Mouse (Mus musculus) lung, adult 18-20 months (tissue): ENCODE data around the gene Rassf4.

ENCODE experiments used
- DNase-seq, 2 experiments: peaks; one replicate each; pipeline ENCODE4 v3.0.0; 2022; ENCODE audit warnings: mixed read lengths in 2 of 2

Gene Rassf4

GRCm38 (mm10) chr6:116671031-116671430, 2.7 kb downstream of the Rassf4 start:
- DNase-seq, result no peak

- DNase-seq, result no peak
Measured at GRCm38 (mm10) chr6:116670144-116670543, 3.6 kb downstream of the Rassf4 start.

GRCm38 (mm10) chr6:116668682-116669470, 4.9 kb downstream of the Rassf4 start:
- peak in 1 of 2 experiments; percentile 36 for DNase-seq

GRCm38 (mm10) chr6:116667382-116667781, 6.4 kb downstream of the Rassf4 start:
- no peak for DNase-seq

DNA sequence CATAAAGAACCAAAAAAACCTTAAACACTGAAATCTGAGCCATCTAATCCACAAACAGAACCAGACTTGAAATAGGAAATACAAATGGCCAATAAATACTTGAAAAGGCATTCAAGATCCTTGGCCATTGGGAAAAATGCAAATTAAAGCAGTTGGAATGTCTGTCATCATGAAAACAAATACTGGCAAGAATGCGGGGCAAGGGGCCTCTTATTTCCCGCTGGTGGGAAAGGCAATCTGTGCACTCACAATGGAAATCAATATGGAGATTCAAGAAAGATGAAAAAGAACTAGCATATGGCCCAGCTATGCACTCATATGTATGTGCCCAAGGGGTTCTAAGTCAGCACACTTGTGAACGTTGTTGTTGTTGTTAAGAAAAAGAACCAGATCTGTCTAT, 6.9 kb downstream of the Rassf4 start:
- DNase-seq, result no peak

GRCm38 (mm10) chr6:116666085-116666750, 7.5 kb downstream of the Rassf4 start:
- no peak for DNase-seq

DNA sequence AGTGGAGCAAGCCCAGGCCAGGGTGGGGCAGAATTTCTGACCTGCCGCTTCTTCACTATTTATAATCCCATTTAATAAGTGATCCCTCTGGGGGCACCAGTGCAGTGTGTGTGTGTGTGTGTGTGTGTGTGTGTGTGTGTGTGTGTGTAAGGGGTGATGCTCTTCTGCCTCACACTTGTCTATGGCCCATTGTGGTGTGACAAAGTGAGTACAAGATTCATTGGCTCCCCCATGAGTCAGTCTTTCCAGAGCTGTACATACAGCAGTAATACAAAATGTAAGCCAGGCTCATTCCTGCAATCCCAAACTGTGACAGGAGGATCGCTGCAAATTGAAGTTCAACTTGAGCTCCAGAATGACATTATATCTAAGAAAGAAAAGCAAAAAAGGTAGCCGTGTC, 8.9 kb downstream of the Rassf4 start:
- DNase-seq, result no peak

DNA sequence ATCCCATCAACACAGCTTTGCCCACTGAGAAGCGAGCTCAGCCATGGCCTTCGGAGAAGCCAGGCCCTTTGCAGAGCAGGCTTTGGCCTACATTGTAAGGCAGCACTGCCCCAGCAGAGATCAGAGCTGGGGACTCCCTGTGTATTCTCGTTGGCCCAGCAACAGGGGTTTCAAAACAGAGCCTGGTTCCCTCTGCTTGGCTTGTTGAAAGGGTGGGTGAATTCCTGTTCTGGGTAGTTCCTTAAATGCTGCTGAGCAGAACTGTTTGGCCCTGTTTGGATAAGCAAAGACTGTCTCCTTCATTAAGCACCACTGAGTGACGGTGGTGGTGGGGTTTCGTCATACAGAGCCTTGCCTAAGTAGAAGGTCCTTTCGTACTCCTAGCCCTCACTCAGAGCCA, 9.7 kb downstream of the Rassf4 start:
- peak in 1 of 2 experiments; percentile 40 for DNase-seq

- DNase-seq, result no peak
Measured at GRCm38 (mm10) chr6:116663364-116663763, 10.4 kb downstream of the Rassf4 start.

DNA sequence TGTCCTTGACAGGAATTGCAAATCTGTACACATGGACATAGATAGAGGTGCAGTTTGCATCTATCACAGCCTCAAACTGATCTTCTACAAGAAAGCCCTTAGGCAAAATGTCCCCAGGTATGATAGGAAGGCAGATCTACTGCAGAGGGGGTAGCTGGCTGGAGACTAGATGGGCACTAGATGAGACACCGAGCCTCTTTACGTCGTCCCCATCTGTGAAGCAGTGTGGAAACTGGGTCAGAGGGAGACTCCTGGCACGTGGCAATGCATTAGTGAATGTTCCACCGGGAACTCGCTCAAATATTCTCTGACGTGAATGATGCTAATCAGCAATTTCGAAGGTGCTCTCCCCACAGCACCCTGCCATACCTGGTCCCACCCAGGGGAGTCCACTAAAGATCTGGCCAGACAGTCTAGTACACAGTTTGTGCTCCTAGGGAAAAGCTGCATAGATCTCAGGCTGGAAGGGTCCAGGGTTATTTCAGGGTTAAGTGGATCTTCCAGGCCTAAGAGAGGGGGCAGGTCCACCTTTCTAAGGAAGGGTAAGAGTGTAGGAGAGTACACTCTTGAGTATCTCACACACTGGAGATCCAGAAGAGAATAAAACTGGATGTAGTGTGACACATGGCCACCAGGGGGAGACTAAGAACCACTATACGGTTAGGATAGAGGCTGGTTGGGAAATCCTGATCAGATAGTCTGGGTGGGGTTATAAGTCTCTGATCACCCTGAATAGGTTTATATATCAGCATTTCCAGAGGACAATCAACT, 19.9 kb downstream of the Rassf4 start:
- peak in 1 of 2 experiments; percentile 67 for DNase-seq

GRCm38 (mm10) chr6:116653191-116653590, 20.6 kb downstream of the Rassf4 start:
- no peak for DNase-seq

DNA sequence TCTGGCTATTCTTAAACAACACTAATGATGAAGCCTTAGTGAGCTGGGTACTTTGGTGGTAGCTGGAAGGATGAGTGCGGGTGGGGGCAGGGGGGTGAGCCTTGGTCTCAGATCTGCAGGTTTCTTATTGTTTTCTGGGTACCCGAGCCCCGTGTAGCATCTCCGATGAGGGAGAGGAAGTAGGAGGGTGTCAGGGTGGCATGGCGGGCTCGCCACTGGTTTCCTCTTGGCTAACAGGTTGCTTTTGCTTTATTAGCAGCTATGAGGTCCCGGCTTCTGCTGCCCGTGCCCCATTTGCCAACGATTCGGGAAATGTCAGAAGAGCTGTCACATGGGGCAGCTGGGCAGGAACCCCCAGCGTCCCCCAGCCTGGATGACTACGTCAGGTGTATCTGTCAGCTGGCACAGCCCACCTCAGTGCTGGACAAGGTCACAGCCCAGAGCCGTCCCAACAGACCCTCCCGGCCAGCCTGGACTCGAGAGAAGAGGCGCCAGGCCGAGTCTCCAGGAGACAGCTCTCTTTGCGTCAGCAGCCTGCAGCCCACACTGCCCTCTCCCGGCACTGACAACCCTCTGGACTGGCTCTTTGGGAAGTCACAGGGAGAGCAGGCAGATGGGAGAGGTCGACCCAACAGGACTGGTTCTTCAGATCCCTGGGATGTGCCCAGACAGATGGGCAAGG, 22.2 kb downstream of the Rassf4 start:
- peak; percentile 78 to 83 for DNase-seq

DNA sequence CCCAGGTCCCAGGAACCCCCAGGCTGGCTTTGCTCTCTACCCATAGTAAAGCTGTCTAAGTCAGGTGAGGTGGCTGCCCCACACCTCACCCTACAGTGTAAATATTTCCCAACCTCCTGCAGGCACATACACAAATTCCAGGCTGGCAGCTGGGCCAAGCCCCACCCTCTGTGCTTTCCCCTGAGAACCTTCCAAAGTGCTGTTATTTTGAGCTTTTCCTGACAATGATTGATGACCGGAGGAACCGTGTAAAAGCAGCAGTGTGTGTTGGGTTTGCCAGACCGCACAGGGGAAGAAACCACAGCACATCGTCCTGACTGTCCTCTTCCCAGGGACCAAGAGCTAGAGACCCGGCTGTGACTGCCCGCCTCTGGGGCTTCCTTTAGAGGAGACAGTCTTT, 23.3 kb downstream of the Rassf4 start, which contains the start of gene Depp1:
Depp1 (plus strand) TSS at position 204 of the 400 bp plus-strand sequence.
- DNase-seq, result peak; percentile 90 to 91

GRCm38 (mm10) chr6:116649811-116650210, 23.9 kb downstream of the Rassf4 start:
- peak; percentile 57 to 74 for DNase-seq

DNA sequence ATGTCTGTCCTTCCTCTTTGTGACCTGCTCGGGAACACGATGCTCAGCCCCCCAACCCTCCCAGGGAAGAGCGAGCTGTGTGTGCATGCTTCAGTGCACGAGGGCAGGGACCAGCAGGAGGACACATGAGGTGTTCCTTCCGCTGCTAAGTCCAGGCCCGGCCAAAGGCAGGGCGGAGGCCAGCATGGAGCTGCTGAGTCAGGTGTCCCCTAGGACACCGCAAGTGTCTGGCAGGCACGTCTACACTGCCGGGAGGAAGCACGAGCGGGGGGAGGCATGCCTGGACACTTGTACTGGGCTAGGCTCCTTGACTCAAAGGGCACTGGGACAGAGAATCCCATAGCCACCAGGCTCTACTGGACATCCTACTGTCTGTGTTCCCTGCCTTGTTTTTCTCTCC, 26.0 kb downstream of the Rassf4 start:
- DNase-seq, result peak; percentile 60 to 73

GRCm38 (mm10) chr6:116644335-116644734, 29.4 kb downstream of the Rassf4 start:
- DNase-seq, result peak in 1 of 2 experiments; percentile 61

- no peak for DNase-seq
Measured at GRCm38 (mm10) chr6:116643881-116644280, 29.9 kb downstream of the Rassf4 start.

GRCm38 (mm10) chr6:116642942-116643341, 30.8 kb downstream of the Rassf4 start:
- no peak for DNase-seq

- DNase-seq, result peak; percentile 52 to 61
Measured at GRCm38 (mm10) chr6:116639663-116640062, 34.1 kb downstream of the Rassf4 start.

DNA sequence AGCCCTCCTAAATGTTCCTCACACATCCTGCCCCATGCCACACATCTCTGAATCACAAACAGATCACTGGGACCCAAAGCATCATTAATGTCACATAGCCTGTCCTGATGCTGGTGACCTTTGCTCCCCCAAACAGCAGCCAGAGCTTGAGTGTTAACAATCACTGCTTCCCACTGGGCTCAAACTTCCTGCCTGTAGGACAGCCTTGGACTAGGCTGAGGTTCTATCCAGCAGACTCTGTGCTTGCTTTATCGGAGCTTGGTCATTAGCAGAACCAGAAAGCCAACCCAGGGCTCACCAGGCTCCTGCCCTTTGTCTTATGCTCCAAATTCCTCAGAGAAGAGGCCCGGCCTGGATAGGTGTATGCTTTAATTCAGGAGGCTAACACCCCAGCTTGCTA, 34.9 kb downstream of the Rassf4 start:
- no peak for DNase-seq

GRCm38 (mm10) chr6:116637496-116637895, 36.3 kb downstream of the Rassf4 start:
- peak; percentile 44 to 62 for DNase-seq

DNA sequence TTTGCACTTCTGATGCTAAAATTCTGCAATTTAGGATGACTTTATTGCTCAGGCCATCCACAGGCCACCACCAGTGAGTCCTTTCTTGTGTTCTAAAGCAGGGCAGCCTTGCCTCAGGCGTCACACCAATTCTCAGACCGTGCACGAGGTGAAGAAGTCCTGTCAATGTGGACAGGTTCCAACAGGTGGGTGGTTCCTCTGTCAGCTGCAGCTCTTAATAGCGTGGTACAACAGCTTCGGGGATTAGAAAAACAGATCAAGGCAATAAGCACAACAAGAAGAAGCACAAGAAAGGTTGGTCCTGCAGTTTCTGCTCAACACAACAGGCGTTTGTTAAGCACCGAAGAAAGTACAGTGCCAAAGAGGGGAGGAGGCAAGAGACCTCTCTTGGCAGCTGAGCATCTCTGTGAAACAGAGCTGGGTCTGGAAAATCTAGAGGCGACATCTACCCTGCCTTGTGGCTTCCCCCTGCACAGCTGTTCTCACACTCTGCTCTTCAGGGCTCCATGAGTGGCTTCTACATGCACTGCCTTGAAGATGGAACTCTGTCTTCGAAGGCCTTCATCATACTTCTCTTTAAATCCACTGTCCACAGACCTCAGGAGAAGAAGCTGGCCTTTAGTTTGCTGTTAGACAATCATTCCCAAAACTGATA, 37.0 kb downstream of the Rassf4 start:
- no peak for DNase-seq
